Mouse (Mus musculus) thymus, adult 2 months (tissue): Measurements from ENCODE around the gene Rad51d. TPM values are rescaled to one million over a fixed set of nuclear protein-coding genes. Genes with fewer than 3 reads are reported as not detected.

Source experiments
- DNase-seq: peaks from one replicate; pipeline ENCODE4 v3.0.0; 2021
- H3K27ac ChIP-seq: fragments of 200-500 bp; 2 replicates; pipeline ENCODE4 v1.5.1; 2012; ENCODE audit warnings: low read length, control low read depth; ENCODE audit not compliant: control insufficient read depth, insufficient read depth
- H3K27me3 ChIP-seq: fragments of 200-500 bp; 2 replicates; pipeline ENCODE4 v1.6.1; 2012; ENCODE audit warnings: mild to moderate bottlenecking, low read length, moderate library complexity, mixed read lengths; ENCODE audit not compliant: control insufficient read depth, insufficient read depth
- H3K36me3 ChIP-seq: fragments of 200-500 bp; 2 replicates; pipeline ENCODE4 v1.6.1; 2012; ENCODE audit warnings: mild to moderate bottlenecking, low read length, moderate library complexity; ENCODE audit not compliant: control insufficient read depth, insufficient read depth
- H3K4me1 ChIP-seq: fragments of 200-500 bp; replicated peaks from 2 replicates; pipeline ENCODE4 v1.6.1; 2012; ENCODE audit warnings: low read length; ENCODE audit not compliant: control insufficient read depth, insufficient read depth
- H3K4me3 ChIP-seq: fragments of 200-500 bp; 2 replicates; pipeline ENCODE4 v1.5.1; 2012; ENCODE audit warnings: mild to moderate bottlenecking, low read length, control low read depth, moderate library complexity; ENCODE audit not compliant: control insufficient read depth, insufficient read depth
- CTCF ChIP-seq: fragments of 200-500 bp; IDR thresholded peaks from 2 replicates; pipeline ENCODE4 v1.5.1; 2012; ENCODE audit warnings: mild to moderate bottlenecking, control low read depth, low read length, moderate library complexity, borderline replicate concordance; ENCODE audit not compliant: control insufficient read depth, poor library complexity, insufficient read depth; ENCODE audit errors: extremely low read depth
- POLR2A ChIP-seq: fragments of 200-500 bp; IDR thresholded peaks from 2 replicates; pipeline ENCODE4 v1.6.1; 2012; ENCODE audit warnings: mild to moderate bottlenecking, low read length, control low read depth, moderate library complexity; ENCODE audit not compliant: control insufficient read depth, poor library complexity, insufficient read depth; ENCODE audit errors: extremely low read depth
- WGBS: fragments of 180-500 bp; shearing (Covaris S2); methylation state at CpG from one replicate; pipeline ENCODE4 v1.1.7; 2018; 5-methylcytosine and 5-hydroxymethylcytosine counted together
- polyA plus RNA-seq: library from polyadenylated mRNA; depleted of rRNA; stranded (reverse); fragments of >200 nt; gene quantifications from 2 replicates; pipeline ENCODE4 v1.2.3, GENCODE M21; 2012

The Rad51d gene
- polyA plus RNA-seq, 1 experiment = 22.6 TPM

DNA sequence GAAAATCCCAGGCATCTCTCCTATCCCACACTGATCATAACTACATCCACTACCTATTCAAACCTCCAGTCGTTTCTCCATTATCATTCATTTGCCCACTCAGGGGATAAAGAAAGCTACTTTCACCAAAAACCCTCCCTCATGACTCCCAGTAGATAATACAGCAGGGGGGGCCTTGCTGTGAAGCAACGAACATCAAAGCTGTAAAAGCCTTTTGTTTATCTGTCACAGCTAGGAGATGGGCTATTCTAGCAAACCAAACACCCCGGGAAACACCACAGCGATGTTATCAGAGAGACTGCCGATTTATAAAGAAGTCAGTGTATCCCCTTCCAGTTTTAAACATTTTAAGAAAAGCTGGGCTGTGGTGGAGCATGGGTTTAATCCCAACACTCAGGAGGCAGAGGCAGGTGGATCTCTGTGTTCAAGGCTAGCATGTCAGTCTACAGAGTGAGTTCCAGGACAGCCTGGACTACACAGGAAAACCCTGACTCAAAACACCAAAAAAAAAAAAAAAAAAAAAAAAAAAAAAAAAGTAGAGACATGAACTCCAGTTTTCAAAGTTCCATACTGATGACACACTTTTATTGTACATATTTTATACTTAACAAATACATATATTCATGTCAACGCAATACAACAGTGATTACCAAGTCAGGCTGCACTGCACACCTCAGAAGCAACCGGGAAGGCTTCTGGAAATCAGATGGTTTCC lies 23.4 kb downstream of the Rad51d start:
- TF ChIP-seq CTCF (no peak), POLR2A (no peak)
- H3K4me3 ChIP-seq = no peak overlapping the region
- no peaks in the 10 kb centered on the region for H3K27me3 ChIP-seq
- no peaks in the 10 kb centered on the region for H3K36me3 ChIP-seq
- no peak for DNase-seq
- no peak overlapping the region for H3K27ac ChIP-seq
- 59% methylated on average over 7 of the region's 7 CpGs for WGBS
- peaks cover 7% of the 10 kb centered on the region for H3K4me1 ChIP-seq

DNA sequence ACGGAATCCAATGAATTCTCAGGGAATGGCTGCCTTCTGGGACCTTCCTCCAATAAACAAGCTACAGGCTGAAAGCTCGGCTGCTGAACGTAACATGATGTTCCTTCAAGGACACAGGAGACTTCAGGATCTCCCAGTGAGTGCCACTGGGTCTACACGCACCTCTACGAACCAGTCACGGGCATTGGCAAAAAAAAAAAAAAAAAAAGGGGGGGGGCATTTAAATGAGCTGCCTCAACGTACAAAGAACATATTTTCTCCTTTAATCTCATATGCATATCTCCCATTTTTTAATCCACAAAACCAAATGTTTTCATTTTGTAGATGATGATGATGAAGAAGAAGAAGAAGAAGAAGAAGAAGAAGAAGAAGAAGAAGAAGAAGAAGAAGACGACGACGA lies 24.5 kb downstream of the Rad51d start:
- WGBS = 92% methylated on average over 10 of the region's 10 CpGs
- no peaks in the 10 kb centered on the region for H3K27me3 ChIP-seq
- no peak overlapping the region for H3K4me3 ChIP-seq
- DNase-seq = no peak
- H3K27ac ChIP-seq = no peak overlapping the region
- TF ChIP-seq POLR2A = no peak
- TF ChIP-seq CTCF = no peak
- H3K4me1 ChIP-seq = peaks cover 7% of the 10 kb centered on the region
- H3K36me3 ChIP-seq = no peaks in the 10 kb centered on the region

DNA sequence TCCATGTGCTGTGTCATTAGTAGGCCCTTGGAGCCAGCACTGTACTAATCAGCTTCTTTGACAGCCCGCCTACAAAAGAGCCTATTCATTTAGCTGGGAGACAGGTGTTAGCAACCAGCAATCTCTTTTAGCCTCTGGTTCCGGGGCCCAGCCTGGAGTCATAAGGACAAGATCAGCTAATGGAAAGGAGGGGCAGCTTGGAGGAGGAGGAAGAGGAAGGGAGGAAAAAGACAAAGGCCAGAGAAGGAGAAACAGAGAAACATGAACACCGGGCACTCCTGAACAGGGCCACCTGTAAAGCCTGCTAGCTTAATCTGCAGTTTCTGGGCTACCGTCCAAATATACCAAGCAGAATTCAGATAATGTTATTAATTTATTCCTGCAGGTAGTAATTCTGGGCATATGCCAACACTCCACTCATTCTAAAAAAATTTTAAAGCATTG lies 26.9 kb downstream of the Rad51d start:
- no peaks in the 10 kb centered on the region for H3K36me3 ChIP-seq
- no peaks in the 10 kb centered on the region for H3K27me3 ChIP-seq
- no peak overlapping the region for H3K4me3 ChIP-seq
- TF ChIP-seq CTCF = no peak
- no peak for TF ChIP-seq POLR2A
- DNase-seq = no peak
- H3K27ac ChIP-seq = no peak overlapping the region
- H3K4me1 ChIP-seq = peaks cover 6% of the 10 kb centered on the region
- WGBS = 93% methylated on average over 4 of the region's 4 CpGs

DNA sequence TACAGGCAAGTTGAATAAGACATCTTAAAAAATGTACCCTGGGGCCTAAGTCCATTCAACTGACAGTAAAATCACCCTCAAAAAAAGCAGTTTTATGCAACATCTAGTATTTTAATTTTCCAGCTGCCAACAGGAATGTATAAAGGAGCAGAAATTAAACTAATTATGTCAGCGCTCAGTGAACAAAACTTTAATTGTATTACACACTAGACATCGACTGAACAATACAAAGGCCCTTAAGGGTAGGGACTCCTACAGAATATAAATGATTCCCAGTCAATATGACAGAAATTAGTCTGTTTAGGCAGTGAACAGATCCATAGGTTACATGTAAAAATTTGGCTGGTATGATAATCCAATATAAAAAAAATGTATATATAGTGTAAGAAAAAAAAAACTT lies 27.4 kb downstream of the Rad51d start:
- 97% methylated on average over 2 of the region's 2 CpGs for WGBS
- Histone ChIP-seq H3K36me3 (no peaks in the 10 kb centered on the region), H3K27ac (no peak overlapping the region), H3K4me1 (peaks cover 6% of the 10 kb centered on the region), H3K4me3 (no peak overlapping the region), H3K27me3 (no peaks in the 10 kb centered on the region)
- DNase-seq = no peak
- TF ChIP-seq CTCF (no peak), POLR2A (no peak)

DNA sequence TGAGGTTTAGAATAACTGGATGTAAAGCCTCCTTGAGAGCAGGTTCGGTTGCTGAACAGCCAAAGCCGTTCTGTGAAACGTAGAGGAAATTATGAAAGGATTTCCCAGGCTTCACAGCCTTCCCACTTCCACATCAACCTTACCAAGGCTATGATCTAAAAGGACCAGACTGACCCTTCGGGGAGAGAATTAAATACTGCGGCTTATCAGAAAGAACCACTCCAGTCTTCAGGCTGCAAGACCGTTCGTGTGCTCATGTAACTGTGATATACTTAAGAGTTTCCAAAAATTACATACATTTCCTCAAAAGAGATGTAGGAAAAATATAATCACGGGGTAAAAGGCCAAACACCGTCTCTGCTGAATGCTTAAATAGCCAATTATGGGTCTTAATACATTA lies 27.8 kb downstream of the Rad51d start:
- H3K4me3 ChIP-seq = no peak overlapping the region
- H3K4me1 ChIP-seq = peaks cover 6% of the 10 kb centered on the region
- no peaks in the 10 kb centered on the region for H3K27me3 ChIP-seq
- H3K27ac ChIP-seq = no peak overlapping the region
- DNase-seq = no peak
- H3K36me3 ChIP-seq = no peaks in the 10 kb centered on the region
- 97% methylated on average over 9 of the region's 9 CpGs for WGBS
- TF ChIP-seq CTCF (no peak), POLR2A (no peak)

DNA sequence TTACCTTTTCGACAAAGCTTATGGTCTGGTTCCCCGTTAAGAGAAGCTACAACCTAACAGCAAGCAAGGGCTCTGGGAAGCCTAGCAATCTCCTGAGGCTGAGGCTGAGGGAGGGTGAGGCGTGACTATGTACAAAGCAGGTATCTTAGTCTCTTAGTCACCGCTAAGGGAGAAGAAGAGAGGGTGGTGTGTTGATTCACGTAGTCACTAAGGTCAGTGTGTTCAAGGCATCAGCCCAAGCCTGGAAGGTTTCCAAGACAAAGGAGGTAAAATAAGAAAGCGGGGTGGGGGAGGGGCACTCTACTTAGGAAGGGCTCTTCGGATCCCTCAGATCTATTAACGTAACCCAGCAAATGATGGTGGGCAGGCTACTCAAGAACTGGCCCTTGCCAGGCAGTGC lies 28.9 kb downstream of the Rad51d start:
- no peak for TF ChIP-seq POLR2A
- TF ChIP-seq CTCF = no peak
- H3K4me3 ChIP-seq = no peak overlapping the region
- 88% methylated on average over 8 of the region's 8 CpGs for WGBS
- no peak for DNase-seq
- H3K36me3 ChIP-seq = no peaks in the 10 kb centered on the region
- H3K27ac ChIP-seq = no peak overlapping the region
- no peaks in the 10 kb centered on the region for H3K27me3 ChIP-seq
- peaks cover 6% of the 10 kb centered on the region for H3K4me1 ChIP-seq
